Mouse (Mus musculus) kidney, adult 2 months (tissue): ENCODE results near the gene Nup210. TPM values are rescaled to one million over a fixed set of nuclear protein-coding genes. Genes with fewer than 3 reads are reported as not detected.

Experiments
- DNase-seq: peaks from one replicate; pipeline ENCODE4 v3.0.0; 2021
- H3K27ac ChIP-seq: fragments of 200-500 bp; 2 replicates; pipeline ENCODE4 v1.5.1; 2012; ENCODE audit warnings: low read depth, low read length, control low read depth, inconsistent platforms; ENCODE audit not compliant: insufficient read depth
- H3K27me3 ChIP-seq: fragments of 200-500 bp; replicated peaks from 2 replicates; pipeline ENCODE4 v1.6.1; 2012; ENCODE audit warnings: mild to moderate bottlenecking, moderate library complexity, low read length, inconsistent platforms; ENCODE audit not compliant: control insufficient read depth, insufficient read depth
- H3K36me3 ChIP-seq: fragments of 200-500 bp; 2 replicates; pipeline ENCODE4 v1.6.1; 2012; ENCODE audit warnings: mild to moderate bottlenecking, moderate library complexity, low read length, inconsistent platforms; ENCODE audit not compliant: control insufficient read depth, insufficient read depth
- H3K4me1 ChIP-seq: fragments of 200-500 bp; 2 replicates; pipeline ENCODE4 v1.6.1; 2011; ENCODE audit warnings: low read length; ENCODE audit not compliant: control insufficient read depth, insufficient read depth
- H3K4me3 ChIP-seq: fragments of 200-500 bp; 2 replicates; pipeline ENCODE4 v1.5.1; 2011; ENCODE audit warnings: mild to moderate bottlenecking, low read depth, low read length, control low read depth; ENCODE audit not compliant: insufficient read depth
- CTCF ChIP-seq: fragments of 200-500 bp; conservative IDR thresholded peaks from 2 replicates; pipeline ENCODE4 v1.5.1; 2011; ENCODE audit warnings: low read depth, mild to moderate bottlenecking, control low read depth, low read length, moderate library complexity, mixed read lengths; ENCODE audit not compliant: insufficient read depth, insufficient read length
- POLR2A ChIP-seq: fragments of 200-500 bp; IDR thresholded peaks from one replicate; pipeline ENCODE4 v1.6.1; 2011; ENCODE audit warnings: low read depth, low read length, control low read depth
- WGBS: fragments of 180-500 bp; shearing (Covaris S2); methylation state at CpG from one replicate; pipeline ENCODE4 v1.1.7; 2018; 5-methylcytosine and 5-hydroxymethylcytosine counted together
- polyA plus RNA-seq: library from polyadenylated mRNA; depleted of rRNA; stranded (reverse); fragments of >200 nt; gene quantifications from 2 replicates; pipeline ENCODE4 v1.2.3, GENCODE M21; 2012

Nup210 gene
- polyA plus RNA-seq, 1 experiment, result 18.5 TPM

GRCm38 (mm10) chr6:91052572-91052971 is 64.1 kb downstream of the Nup210 start:
- H3K4me3 ChIP-seq, result no peak overlapping the region
- H3K27me3 ChIP-seq, result no peaks in the 10 kb centered on the region
- no peak overlapping the region for H3K27ac ChIP-seq
- TF ChIP-seq CTCF (no peak), POLR2A (no peak)
- DNase-seq, result no peak
- 95% methylated on average over 4 of the region's 4 CpGs for WGBS
- no peaks in the 10 kb centered on the region for H3K4me1 ChIP-seq
- H3K36me3 ChIP-seq, result no peaks in the 10 kb centered on the region; the same call in 1 of the 2 replicates

DNA sequence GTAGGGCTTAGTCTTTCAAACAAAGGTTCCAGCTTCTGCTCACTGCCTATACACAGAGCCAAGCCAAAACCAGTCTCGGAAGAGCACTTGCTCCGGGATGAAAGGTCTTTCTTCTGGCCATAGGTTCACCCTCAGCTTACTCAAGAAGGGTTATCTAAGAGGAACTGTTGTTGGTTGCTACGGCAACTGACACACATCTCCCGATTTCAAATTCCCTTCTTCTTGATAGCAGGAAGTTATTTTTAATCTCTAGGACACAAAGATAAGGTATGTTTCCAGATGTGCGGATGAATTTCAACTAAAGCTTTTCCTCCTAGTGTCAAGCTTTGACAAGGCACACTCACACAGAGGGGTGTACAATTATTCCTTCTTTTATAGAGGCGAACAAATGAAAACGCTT is 68.6 kb downstream of the Nup210 start:
- no peak overlapping the region for H3K27ac ChIP-seq
- no peaks in the 10 kb centered on the region for H3K4me1 ChIP-seq
- 75% methylated on average over 7 of the region's 7 CpGs for WGBS
- H3K27me3 ChIP-seq, result no peaks in the 10 kb centered on the region
- H3K36me3 ChIP-seq, result no peaks in the 10 kb centered on the region; the same call in 1 of the 2 replicates
- no peak for DNase-seq
- no peak overlapping the region for H3K4me3 ChIP-seq
- TF ChIP-seq POLR2A, result no peak
- no peak for TF ChIP-seq CTCF

DNA sequence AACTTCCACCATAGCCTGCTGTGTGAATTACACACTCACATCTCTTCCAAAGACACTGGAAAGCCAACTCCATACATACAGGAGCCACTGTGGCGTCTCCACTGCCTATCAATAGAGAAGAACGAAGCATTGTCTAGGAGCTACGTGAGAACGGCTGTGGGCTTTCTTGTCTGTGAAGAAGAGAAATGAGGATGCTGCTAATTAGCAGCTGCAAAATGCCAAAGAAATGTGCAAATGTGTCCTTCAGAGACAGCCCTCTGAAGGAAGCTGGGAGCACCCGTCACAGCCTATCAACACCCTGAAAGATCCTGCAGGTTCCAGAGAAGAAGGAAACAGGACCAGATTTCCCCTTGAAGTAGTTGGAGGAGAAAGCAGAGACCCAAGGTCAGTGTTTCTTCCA is 69.2 kb downstream of the Nup210 start:
- DNase-seq, result no peak
- Histone ChIP-seq H3K27ac (no peak overlapping the region), H3K4me3 (no peak overlapping the region), H3K36me3 (no peaks in the 10 kb centered on the region), H3K4me1 (no peaks in the 10 kb centered on the region), H3K27me3 (no peaks in the 10 kb centered on the region)
- TF ChIP-seq POLR2A, result no peak
- TF ChIP-seq CTCF, result no peak
- WGBS, result 93% methylated on average over 5 of the region's 5 CpGs

DNA sequence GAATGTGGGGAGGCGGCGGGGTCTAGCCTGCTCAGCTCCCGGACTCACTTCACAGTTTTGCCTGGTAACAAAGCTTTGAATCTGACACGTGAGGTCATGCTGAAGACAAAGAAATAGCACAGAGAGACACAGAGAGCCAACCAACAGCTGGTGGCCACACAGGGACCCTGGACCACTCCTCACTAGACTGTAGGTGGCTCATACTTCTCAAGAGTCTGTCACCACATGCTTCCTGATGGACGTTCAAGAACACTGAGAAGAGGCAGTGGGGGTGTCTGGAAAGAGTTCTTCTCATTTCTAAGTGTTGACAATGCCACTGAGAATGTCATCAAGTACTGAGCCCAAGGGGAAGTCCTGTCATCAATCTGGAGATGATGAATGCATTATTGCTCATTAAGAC is 70.4 kb downstream of the Nup210 start:
- TF ChIP-seq CTCF, result no peak
- TF ChIP-seq POLR2A, result no peak
- no peaks in the 10 kb centered on the region for H3K27me3 ChIP-seq
- H3K36me3 ChIP-seq, result no peaks in the 10 kb centered on the region
- DNase-seq, result no peak
- H3K27ac ChIP-seq, result no peak overlapping the region
- WGBS, result 90% methylated on average over 5 of the region's 5 CpGs
- H3K4me3 ChIP-seq, result no peak overlapping the region
- H3K4me1 ChIP-seq, result no peaks in the 10 kb centered on the region

GRCm38 (mm10) chr6:91044628-91045331 is 71.8 kb downstream of the Nup210 start:
- TF ChIP-seq POLR2A (no peak), CTCF (no peak)
- H3K4me3 ChIP-seq, result no peak overlapping the region
- no peak for DNase-seq
- no peaks in the 10 kb centered on the region for H3K36me3 ChIP-seq
- no peaks in the 10 kb centered on the region for H3K4me1 ChIP-seq
- WGBS, result 52% methylated on average over 6 of the region's 6 CpGs
- no peaks in the 10 kb centered on the region for H3K27me3 ChIP-seq
- H3K27ac ChIP-seq, result no peak overlapping the region

DNA sequence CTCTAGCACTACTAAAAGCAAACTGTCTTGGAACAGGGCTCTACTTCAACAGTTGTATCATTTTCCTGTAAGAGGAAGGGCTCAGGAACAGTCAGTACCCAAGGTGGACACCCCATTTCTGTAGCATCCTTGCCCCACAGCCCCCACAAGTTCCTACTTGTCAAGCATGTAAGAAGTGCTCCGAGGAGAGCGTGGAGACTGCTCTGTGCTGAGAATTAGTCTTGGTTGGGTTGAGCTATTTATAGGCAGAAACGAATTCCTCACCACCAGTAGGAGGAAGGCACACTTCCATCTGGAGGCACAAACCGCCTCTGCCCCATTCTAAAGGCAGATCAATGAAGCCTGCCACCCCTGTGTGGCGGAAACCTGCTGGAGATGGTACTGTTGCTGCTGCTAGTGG is 75.3 kb downstream of the Nup210 start:
- Histone ChIP-seq H3K36me3 (no peaks in the 10 kb centered on the region), H3K27ac (no peak overlapping the region), H3K4me3 (no peak overlapping the region), H3K27me3 (no peaks in the 10 kb centered on the region), H3K4me1 (no peaks in the 10 kb centered on the region)
- 64% methylated on average over 5 of the region's 5 CpGs for WGBS
- no peak for DNase-seq
- TF ChIP-seq POLR2A (no peak), CTCF (no peak)

DNA sequence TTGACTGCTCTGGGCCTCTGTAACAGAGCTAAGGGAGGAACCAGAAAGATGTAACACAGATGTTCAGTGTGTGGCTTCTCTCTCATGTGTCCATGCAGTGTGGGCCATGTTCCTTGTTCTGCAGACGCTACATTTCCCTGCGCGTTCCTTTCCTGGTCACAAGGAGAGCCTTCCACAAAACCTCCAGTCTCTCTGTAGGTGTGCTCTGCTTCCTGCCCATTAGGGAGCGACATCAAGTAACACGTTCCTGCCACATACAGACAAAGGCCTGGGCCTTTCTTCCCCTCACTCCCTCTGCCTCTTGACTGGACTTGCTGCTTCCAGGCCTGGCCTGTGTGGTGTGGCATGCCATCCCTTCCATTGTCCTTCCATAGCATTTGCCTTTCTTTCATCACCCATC is 88.4 kb downstream of the Nup210 start:
- no peaks in the 10 kb centered on the region for H3K27me3 ChIP-seq
- no peak overlapping the region for H3K27ac ChIP-seq
- peaks cover 3% of the 10 kb centered on the region; the same call in 1 of the 2 replicates for H3K4me1 ChIP-seq
- no peaks in the 10 kb centered on the region for H3K36me3 ChIP-seq
- TF ChIP-seq CTCF (no peak), POLR2A (no peak)
- no peak overlapping the region for H3K4me3 ChIP-seq
- no peak for DNase-seq
- WGBS, result 94% methylated on average over 5 of the region's 5 CpGs

DNA sequence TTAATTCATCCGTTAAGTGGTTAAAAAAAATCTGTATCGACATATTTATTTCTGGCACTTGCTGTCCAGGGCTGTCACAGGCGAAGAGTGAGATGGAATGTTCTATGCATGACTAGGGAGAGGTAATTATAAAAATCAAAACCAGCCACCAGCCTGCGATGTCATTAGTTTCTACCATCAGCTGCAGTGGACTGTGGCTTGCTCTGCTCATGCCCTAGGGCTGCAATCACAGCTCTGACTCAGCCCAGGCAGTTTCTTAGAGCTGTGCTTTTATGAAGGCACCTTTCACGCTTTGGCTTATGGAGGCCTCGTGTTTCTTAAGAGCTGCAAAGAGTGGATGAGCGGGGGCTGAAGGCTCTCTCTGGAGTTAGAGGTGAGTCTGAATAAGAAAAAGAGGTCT is 95.8 kb downstream of the Nup210 start:
- TF ChIP-seq POLR2A (no peak), CTCF (no peak)
- 52% methylated on average over 7 of the region's 7 CpGs for WGBS
- DNase-seq, result peak; percentile 38

More for the DNA sequence above, 95.8 kb downstream of the Nup210 start:
- Histone ChIP-seq H3K4me1 (peaks cover 3% of the 10 kb centered on the region; the same call in 1 of the 2 replicates), H3K27me3 (no peaks in the 10 kb centered on the region), H3K36me3 (no peaks in the 10 kb centered on the region), H3K27ac (no peak overlapping the region), H3K4me3 (no peak overlapping the region)
